Mouse (Mus musculus) layer of hippocampus, postnatal 25 days (tissue): ENCODE measurements around the gene Sp7. TPM values are rescaled to one million over a fixed set of nuclear protein-coding genes. Genes with fewer than 3 reads are reported as not detected.
"Not testable (repeated sequence)": the region's sequence is repeated elsewhere in the genome, so short reads cannot be mapped to it uniquely, and the experiment has no call there.

ENCODE experiments used
- DNase-seq, 2 experiments: peaks; one replicate each; pipeline ENCODE4 v3.0.0; 2022; ENCODE audit warnings: mixed read lengths in 2 of 2, low spot score in 1 of 2; ENCODE audit errors: extremely low spot score in 1 of 2
- total RNA-seq, 2 experiments: library from RNA; stranded (reverse); gene quantifications; 2 replicates each; pipeline ENCODE4 v1.2.3; 2021

Gene Sp7
- total RNA-seq, 2 experiments from 2014 or later = 0.86 to 0.99 TPM

DNA sequence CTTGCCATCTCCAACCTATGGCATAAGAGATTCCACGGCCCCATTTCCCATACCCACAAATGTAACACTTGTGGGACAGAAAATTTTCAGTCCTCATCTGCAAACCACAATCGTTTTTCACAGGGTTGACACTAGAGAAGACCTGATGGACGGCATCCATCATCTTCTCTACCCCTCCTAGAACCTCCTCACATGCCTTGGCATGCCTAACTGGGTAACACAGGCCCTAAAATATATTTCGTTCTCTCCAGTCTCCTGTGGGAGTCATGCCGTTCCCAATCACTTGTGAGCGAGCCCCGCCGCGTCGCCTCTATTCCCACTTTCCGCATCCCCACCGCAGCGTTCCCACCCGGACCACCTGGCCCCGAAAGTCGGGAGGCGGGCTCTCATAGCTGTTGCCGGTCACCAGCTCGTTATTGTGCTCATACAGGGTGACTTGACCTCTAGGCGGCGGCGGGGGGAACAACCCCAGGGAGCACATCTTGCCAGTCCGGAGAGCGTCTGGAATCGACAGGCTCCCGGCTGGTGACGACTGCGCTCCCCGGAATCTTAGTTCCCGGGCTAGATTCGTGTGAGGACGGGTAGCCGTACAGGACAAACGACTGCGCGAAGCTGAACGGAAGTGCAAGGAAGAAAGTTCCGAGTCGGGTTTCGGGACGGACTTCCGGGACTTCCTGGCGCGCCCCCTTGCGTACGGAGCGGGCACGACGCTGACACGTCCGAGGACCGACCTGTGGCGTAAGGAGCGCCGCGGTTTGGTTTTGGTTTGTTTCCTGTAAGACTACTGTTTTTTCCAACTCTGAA lies 16.6 kb downstream of the Sp7 start, which contains the start of gene Aaas:
Gene Aaas, minus strand, starts transcription at position 634 of the 804 bp plus-strand sequence.
- peak; percentile 89 to 96 for DNase-seq

DNA sequence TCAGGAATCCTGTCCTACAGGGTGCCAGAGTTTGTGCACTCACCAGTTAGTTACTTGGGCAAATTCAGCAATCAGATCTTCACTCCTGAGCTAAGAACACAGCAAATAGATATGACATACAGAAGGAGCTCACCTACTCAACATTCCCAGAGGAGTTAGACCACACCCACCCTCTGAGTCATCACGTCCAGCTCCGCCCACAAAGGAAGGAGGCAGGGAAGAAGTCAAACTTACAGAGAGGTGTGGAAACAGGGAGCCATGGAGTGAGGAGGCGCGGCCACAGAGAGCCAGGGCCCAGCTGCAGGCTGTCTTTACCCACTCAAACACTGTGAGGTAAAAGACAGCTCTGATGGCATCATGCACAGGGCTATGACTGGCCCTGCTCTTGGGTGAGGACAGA lies 20.5 kb downstream of the Sp7 start:
- DNase-seq = no peak

GRCm38 (mm10) chr15:102344490-102344889 lies 22.5 kb downstream of the Sp7 start:
- no peak for DNase-seq

GRCm38 (mm10) chr15:102341580-102341979 lies 25.4 kb downstream of the Sp7 start:
- DNase-seq = peak in 1 of 2 experiments; percentile 50

DNA sequence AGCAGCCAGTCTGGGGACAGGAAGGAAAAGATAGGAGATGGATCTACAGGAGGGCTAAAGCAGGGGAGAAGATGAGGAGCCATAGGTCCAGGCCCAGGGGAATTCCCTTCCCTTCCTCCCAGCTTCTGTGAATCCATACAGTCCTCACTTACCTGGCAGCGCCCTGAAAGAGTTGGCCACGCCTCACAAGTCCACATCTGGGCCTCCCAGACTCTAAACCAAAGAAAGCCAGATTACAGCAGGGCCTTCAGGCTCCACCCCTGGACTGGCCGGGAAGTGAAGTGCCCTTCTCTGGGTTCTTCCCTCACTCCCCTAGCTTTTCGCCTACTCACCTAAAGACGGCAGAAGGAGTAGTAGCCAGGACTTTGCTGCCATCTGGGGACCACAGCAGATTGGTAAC lies 27.4 kb downstream of the Sp7 start:
- no peak for DNase-seq

DNA sequence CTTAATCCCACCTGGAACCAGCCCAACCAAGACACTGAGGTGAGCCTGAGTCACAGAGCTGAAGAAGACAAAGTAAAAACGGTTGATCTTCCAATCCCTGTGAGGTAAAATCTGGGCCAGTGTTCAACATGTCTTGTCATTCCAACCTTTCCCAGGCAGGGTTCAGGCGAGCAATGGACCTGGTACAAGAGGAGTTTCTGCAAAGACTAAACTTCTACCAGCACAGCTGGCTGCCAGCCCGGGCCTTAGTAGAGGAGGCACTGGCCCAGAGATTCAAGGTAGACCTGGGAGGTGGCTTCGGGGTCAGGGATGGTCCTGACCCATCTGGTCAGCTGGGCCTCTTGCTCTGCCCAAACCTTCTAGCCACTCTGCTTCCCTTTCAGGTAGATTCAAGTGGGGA lies 30.0 kb downstream of the Sp7 start:
- DNase-seq = no peak

- DNase-seq = not testable (repeated sequence)
Measured at GRCm38 (mm10) chr15:102335925-102336324, 31.1 kb downstream of the Sp7 start.

DNA sequence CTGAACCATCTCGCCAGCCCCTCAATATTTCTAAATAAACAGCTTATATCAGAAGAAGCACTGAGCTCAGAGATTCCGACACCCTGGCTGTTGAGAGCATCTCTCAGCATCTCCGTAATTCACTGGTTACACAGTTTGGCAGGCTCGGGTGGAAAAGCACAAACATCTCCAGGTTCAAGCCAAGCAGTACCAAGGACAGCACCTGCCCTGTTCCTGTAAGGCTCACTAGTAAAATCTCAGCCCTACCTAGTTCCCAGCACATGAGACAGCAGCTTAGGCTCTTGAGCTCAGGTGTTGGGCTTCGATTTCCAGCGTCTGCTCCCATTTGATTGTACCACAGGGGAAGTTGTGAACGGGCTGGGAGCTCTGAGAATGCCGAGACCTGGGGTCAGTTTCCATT lies 31.7 kb downstream of the Sp7 start:
- no peak for DNase-seq

DNA sequence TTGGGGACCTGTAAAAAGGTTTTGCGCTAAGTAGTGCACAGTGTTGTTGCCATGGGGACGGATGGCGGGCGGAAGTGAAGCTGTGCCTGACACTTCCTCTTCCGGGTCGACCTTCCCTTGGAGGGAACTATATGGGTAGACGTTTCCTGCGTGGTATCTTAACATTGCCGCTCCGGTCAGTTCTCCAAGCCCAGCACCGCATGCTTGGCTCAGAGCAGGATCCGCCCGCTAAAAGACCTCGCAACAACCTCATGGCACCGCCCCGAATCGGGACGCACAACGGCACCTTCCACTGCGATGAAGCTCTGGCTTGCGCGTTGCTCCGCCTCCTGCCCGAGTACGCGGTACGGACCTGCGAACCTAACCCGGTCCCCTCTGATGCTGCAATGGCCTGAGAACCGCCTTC lies 35.4 kb downstream of the Sp7 start, which contains the start of gene Myg1:
Gene Myg1, plus strand, starts transcription at position 100 of the 406 bp plus-strand sequence.
- DNase-seq = peak; percentile 62 to 73

DNA sequence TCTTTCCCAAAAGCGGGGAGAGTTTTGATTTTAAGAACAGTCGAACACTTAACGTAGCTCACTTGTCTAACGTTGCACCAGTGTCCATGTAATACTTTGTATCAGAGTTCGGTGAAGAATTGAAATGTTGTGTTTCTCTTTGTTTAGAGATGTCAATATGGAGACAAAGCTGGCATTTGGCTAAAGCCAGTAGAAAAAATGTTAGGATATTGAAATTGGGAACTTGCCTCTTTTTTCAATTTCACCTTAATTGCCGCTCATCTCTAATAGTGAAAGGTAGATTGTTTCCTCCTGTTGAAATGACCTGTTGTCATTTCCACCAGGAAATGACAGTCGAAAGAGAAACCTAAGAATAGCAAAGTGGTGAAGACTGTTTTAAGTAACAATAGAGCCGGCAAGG lies 40.1 kb downstream of the Sp7 start:
- no peak for DNase-seq

DNA sequence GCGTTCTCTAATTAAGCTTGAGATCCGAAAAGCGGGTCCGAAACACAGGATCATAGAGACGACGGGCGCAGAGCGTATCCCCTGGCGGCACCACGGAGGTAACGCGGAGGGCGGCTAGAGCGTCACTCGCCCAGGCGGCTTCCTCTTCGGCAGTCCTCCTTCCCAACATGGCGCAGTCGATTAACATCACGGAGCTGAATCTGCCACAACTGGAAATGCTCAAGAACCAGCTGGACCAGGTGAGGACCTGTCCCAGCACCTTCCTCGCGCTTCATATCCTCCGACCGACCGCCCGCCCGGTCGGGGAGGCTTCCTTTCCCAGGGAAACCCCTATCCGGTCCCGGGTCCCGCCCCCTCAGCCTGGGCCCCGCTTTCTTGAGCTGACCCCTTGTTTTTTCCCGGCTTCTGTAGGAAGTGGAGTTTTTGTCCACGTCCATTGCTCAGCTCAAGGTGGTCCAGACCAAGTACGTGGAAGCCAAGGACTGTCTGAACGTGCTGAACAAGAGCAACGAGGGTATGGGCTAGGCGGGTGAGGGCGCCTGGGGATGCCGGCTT lies 40.9 kb downstream of the Sp7 start, which contains the start of gene Pfdn5:
Gene Pfdn5, plus strand, starts transcription at position 95 of the 555 bp plus-strand sequence.
- DNase-seq = peak; percentile 72 to 79

DNA sequence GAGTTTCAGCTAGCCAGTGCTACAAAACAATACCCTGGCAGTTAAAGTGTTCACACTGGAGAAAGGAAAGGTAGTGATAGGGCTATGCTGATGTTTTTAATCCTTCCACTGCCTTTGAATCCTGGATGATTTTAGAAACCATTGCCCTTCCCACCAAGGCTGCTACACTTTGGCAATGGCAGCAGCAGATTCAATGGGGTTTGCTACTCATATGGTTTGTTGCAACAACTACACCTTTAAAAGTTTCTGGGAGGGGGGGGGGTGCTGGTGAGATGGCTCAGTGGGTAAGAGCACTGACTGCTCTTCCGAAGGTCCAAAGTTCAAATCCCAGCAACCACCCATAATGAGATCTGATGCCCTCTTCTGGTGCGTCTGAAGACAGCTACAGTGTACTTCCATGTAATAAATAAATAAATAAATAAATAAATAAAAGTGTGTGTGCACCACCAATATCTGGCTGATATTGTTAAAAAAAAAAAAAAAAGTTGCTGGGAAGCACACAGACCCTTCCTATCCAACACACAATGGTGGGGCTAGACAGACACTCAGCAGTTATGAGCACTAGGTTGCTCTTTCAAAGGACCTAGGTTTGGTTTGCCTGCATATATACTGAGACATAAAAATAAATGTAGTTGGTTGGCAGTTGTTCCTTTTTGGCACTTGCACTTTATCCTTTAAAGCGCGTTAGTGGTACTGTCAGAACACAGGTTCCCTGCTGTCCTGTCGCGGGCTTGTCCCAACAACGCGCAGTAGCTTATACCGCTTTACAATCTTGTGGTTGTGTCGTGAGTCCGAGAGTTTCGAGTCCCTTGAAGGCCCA lies 42.1 kb downstream of the Sp7 start:
- no peak for DNase-seq

- DNase-seq = peak; percentile 41 to 73
Measured at GRCm38 (mm10) chr15:102316263-102316662, 50.7 kb downstream of the Sp7 start.

GRCm38 (mm10) chr15:102315292-102315691 lies 51.7 kb downstream of the Sp7 start:
- no peak for DNase-seq

GRCm38 (mm10) chr15:102311489-102311888 lies 55.5 kb downstream of the Sp7 start:
- DNase-seq = no peak

- DNase-seq = no peak
Measured at GRCm38 (mm10) chr15:102310074-102310845, 56.7 kb downstream of the Sp7 start.

DNA sequence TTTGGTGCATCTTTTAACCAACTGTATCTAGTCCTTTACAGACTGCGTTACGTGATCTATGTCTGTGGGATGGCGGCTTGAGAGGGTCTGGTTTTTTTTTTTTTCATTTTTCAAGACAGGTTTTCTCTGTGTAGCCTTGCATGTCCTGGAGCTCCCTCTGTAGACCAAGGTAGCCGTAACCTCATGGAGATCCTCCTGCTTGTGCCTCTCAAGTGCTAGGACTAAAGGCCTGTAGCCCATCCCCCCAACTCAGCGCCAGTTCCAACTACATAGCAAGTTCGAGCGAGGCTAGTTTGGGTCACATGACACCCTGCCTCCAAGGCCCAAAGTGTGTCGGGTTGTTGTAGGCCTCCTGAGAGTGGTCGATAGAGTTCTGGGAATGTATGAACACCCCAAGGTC lies 58.3 kb downstream of the Sp7 start:
- no peak for DNase-seq
